Mouse (Mus musculus) kidney, adult 2 months (tissue): ENCODE results near the gene Depdc5.

Experiments
- CTCF ChIP-seq: fragments of 200-500 bp; conservative IDR thresholded peaks from 2 replicates; pipeline ENCODE4 v1.5.1; 2011; ENCODE audit warnings: low read depth, mild to moderate bottlenecking, control low read depth, low read length, moderate library complexity, mixed read lengths; ENCODE audit not compliant: insufficient read depth, insufficient read length
- POLR2A ChIP-seq: fragments of 200-500 bp; IDR thresholded peaks from one replicate; pipeline ENCODE4 v1.6.1; 2011; ENCODE audit warnings: low read depth, low read length, control low read depth

- no peak for TF ChIP-seq POLR2A
- TF ChIP-seq CTCF: no peak
These were observed 124.4 kb downstream of the Depdc5 start for GRCm38 (mm10) chr5:32987873-32988272.
